Mouse (Mus musculus) large intestine, adult 2 months (tissue): Measurements from ENCODE around the gene Sik1. TPM values are rescaled to one million over a fixed set of nuclear protein-coding genes. Genes with fewer than 3 reads are reported as not detected.
"Not testable (repeated sequence)": the region's sequence is repeated elsewhere in the genome, so short reads cannot be mapped to it uniquely, and the experiment has no call there.

ENCODE experiments used
- DNase-seq: peaks from one replicate; pipeline ENCODE4 v3.0.0-alpha.2; 2012; ENCODE audit warnings: low read depth, low spot score
- whole genome bisulfite sequencing: fragments of 180-500 bp; shearing (Covaris S2); methylation state at CpG from one replicate; pipeline ENCODE4 v1.1.7; 2018; 5-methylcytosine and 5-hydroxymethylcytosine counted together
- polyA plus RNA-seq: library from polyadenylated mRNA; depleted of rRNA; stranded (reverse); fragments of >200 nt; gene quantifications from 2 replicates; pipeline ENCODE4 v1.2.3, GENCODE M21; 2012; rRNA removed

Gene Sik1
- polyA plus RNA-seq: 4.7 and 11.2 TPM in 2 replicates

DNA sequence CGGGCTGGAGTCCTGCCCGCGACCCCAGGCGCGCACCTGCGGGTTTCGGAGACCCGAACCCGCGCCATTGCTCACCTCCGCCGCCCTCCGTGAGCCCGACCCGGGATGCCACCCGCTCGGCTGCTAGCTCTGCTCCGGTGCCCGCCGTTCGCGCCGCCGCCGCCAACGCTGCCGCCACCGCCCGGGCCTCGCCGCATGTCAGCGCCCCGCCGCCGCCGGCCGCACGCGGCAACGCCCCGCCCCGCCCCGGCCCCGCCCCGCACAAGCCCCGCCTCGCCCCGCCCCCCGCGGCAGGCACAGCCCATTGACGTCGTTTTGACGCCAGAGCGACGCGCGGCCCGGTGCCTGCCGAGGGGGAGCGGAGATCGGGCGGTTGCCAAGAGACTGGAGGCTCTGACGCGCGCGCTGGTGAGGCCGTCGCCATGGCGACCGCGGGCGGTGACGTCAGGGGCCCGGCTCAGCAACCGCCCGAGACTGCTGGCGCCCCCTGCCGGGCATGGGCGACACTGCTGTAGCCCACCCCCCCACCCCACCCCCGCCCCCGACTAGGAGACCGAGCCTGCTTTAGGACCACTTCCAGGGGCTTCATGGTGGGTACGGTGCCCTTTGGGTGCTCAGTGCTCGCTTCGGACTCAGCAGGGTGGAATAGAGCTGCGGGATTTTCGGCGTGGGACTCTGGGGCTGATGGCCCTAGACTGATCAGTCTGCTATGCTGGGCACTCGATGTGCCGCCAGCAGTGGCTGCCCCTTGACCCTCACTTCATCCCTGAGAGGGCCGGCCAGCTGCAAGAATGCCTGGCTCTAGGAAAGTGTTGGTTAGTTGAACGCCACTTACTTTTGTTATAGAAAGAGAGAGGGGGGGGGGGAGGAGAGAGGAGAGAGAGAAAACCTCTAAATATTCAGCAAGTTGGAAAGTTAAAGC lies at the start of gene Sik1:
Gene Sik1 (minus strand): TSS at position 208 of the 922 bp plus-strand sequence.
- under 1% methylated on average over 92 of the region's 92 CpGs for WGBS
- no peak for DNase-seq

DNA sequence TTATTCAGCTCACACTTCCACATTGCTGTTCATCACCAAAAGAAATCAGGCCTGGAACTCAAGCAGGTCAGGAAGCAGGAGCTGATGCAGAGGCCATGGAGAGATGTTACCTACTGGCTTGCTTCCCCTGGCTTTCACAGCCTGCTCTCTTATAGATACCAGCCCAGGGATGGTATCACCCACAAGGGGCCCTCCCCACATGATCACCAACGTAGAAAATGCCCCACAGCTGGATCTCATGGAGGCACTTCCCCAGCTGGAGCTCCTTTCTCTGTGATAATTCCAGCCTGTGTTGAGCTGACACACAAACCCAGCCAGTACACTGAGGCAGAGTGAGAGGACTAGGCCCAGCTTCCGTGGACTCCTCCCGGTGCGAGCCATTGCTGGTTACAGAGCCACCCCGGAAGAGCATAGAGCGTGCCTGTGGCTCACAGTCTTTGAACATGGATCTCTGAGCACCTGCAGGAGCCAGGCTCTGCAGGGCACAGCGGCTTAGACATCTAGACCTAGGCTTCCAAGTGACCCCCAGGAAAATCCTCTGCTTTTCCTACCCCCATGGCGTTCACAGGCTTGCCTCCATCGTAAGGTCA lies 49.7 kb upstream of the Sik1 start:
- DNase-seq: no peak
- WGBS: 91% methylated on average over 9 of the region's 9 CpGs

DNA sequence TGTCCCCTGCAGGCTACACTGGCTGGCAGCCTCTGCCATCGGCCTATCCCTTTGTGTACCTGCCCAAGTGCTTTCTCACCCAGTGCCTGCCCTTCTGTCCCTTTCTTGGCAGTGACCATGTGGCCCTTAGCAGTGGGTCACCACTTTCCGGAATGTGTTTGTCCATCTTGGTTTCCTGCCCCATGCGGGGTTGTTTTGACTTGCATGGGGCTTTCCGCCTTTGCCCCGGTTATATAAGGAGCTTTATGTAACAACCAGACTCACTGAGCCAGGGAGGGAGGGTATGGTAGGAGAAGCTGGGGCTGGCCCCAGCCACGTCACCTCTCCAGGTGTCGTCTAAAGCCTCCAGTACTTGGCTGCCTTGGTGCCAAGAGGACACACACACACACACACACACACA lies 48.4 kb upstream of the Sik1 start:
- 72% methylated on average over 7 of the region's 7 CpGs for WGBS
- no peak for DNase-seq

DNA sequence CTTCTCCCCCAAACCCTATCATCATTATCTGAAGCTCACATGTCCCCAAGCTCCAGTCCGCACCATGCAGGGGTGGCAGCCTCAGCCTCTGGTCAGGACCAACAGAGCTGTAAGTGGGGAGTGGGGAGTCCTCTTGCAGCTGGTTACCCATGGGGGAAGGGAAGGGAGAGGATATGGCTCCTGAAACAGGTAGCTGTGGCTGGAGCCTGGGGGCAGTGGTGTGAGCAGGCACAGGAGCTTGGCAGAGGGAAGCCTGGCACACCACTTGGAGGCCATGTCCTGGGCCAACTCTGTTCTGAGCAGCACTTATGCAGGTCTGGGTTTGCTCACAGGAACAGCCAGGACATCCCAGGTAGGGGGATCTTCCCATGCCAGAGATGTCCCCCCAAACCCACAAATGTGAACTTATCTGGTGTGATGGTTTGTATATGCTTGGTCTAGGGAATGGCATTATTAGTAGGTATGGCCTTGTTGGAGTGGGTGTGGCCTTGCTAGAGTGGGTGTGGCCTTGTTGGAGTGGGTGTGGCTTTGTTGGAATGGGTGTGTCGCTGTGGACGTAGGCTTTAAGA lies 47.1 kb upstream of the Sik1 start:
- WGBS: 74% methylated on average over 3 of the region's 3 CpGs

DNA sequence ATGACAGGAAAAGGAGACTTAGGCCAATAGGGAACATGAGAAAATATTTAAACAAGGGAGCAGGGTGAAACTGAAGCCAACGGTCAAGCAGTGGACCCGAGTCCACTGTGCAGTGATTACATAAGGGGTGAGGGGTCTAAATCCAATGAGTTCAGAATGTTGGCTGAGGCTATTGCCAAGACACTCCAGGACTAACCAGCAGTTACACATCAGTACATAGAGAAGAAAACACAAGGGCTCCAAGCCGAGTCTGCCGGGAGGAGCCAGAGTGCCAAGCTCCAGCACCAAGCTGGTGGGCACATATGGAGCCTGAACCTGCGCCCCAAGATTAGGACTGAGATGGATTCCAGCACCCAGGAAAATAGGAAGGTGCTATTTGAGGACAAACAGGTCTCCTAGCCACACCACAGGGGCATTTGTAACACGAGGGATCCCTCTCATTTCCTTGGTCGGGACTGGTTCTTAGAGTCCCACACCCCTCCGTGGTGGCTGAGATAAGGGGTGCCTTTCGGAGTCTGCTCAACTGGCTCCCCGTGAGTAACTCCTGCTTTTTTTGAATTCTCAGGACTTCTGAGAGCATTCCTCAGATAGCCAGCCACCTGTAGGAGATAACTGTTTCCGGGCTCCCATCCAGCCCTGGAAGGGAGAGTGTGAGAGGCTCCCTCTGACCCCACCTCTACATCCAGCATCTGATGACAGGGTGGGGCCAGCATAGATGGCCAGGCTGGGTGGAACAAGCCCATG lies 46.0 kb upstream of the Sik1 start:
- WGBS: 29% methylated on average over 11 of the region's 11 CpGs
- DNase-seq: no peak

More for the DNA sequence above, 47.1 kb upstream of the Sik1 start:
- no peak for DNase-seq

DNA sequence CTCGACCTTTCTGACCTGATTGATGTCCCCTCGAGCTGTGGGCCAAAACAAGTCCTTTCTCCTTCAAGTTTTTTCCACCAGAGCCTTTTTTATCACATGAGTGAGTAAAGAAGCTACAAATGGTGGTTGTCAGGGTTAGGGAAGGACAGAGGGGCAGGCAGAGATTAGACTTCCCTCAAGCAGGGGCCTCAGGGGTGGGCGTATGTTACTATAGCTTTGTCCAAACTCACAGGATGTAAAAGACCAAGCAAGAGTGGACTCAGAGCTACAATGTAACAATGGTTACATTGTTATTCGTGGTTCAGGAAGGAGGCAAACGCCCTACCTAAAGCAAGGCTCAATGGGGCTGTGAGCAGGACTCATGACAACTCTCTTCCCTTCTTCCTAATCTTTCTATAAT lies 43.3 kb upstream of the Sik1 start:
- 63% methylated on average over 5 of the region's 5 CpGs for WGBS
- DNase-seq: no peak

DNA sequence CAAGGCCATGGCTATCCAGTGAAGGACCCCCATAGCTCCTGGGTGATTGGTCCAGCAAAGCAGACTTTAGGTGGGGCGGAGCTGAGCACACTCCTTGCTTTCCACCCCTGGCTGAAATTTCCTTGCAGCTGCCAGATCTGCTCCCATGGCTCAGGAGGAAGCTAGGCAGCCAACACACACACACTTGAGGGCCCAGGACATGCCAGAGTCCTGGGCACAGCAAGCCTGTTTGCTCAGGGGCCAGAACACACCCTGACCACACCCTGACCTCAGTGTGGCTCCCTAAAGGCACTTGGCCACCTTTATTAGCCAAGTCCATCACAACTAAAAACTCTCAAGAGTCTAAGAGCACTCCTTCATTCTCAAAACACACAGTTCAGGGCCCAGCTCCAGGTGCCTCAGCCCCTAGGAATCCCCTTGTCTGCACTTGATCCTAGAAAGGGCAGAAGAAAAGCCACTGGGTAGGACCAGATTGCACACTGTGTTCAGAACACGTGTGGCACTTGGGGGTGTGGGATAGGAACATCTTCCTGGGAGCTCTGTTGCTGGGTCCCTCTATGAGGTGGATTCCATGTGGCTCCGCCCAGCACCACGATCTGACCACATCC lies 41.7 kb upstream of the Sik1 start:
- 59% methylated on average over 4 of the region's 4 CpGs for WGBS
- DNase-seq: no peak

DNA sequence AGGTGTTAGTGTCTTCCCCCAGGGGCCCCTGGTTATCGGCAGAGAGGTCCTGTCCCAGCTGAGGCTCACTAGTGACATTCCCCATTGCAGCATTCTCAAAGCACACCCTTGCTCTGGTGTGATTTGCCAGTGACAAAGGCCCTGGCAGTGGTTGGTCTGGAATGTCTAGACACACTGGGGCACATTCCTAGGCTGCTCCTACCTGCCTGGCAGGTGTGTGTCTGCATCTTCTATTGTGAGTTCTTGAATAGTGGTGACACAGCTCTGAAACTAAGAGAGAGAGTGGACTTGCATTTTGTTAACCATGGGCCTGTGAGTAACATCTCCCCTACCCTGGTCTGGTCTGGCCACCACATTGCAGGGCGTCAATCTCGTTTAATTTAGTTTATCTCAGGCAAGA lies 41.1 kb upstream of the Sik1 start:
- 46% methylated on average over 3 of the region's 3 CpGs for WGBS
- no peak for DNase-seq

DNA sequence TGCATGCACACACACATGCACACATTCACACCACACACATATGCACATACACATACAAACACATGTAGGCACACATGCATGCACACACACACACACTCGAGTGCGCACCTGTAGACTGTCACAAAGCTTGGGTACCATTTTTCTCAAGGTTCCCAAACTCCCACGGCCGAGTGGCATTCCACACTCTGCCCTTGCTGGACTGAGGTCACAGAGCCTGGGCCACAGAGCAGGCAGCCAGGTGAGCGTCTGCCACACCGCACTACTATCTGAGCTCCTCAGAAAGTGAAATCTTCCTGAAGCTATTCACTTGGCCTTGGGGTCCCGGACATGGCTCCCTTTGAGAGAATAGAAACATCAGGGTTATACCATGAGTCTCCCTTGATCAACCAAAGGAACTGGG lies 40.7 kb upstream of the Sik1 start:
- DNase-seq: no peak
- WGBS: 94% methylated on average over 7 of the region's 7 CpGs

DNA sequence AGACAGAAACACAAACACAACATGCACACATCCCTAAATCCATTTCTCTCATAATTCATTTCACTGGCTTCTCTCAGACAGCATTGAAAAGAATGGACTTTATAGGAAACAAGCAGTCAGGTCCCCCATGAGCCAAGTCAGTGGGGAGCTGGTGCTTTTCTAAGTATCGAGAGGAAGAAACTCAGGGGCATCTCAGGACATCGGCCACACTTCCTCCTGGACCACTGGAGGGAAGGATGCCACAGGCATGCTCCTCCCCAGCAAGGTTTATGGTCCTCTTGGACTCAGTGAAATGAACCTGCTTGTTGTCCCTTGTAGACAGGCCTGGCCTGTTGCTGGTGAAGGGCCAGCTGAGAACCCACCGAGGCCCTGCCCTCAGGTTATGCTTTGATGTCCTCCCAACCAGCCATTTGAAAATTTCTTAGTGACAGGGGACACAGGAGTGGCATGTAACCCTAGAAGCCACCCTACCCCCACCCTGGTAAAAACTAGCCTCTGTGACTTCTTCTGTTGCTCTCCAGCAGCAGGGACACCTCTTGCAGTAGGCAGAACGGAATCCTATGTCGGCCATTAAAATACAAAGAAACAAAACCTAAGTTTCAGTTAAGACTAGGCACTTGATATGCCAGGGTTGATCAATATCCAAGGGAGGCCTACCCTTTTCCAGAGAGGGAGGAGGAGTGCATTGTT lies 37.9 kb upstream of the Sik1 start:
- no peak for DNase-seq
- WGBS: 76% methylated on average over 5 of the region's 5 CpGs

DNA sequence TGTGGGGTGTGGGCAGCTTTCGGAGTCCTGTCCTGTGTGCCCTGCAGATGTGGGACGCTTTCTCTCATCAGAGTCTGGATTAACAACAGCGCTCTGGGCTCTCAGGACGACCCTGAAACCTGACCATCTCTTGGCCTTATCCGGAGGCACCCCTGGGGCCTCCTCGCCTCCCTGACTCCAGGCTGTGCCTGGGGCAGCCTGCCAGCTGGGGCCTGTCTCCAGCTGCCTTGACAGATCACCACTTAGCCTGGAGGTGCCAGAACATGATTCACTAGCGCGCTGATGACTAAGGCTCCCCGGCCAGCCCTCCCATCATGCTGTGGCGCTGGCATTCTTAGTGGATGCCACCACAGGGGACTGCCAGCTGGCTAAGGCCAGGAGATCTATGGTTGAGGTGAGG lies 37.1 kb upstream of the Sik1 start:
- DNase-seq: no peak
- WGBS: 41% methylated on average over 10 of the region's 10 CpGs

DNA sequence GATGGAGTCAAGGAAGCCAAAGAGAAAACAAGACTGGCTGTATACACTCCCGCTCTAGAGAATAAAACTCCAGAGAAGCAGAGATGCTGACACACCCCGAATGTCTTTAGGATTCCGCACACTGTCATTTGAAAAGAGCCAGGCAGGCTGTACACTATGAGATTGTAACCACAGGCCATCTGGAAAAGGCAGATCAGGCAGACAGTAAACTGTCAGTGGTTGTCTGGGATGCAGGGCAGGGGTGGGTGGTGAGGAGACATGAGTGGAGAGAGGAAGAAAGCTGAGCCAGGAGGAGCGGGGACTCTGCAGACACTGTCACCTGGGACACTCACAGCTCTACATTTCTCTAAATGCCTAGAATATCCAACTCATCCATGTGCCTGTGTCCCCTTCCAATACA lies 36.3 kb upstream of the Sik1 start:
- WGBS: 67% methylated on average over 4 of the region's 4 CpGs
- no peak for DNase-seq

DNA sequence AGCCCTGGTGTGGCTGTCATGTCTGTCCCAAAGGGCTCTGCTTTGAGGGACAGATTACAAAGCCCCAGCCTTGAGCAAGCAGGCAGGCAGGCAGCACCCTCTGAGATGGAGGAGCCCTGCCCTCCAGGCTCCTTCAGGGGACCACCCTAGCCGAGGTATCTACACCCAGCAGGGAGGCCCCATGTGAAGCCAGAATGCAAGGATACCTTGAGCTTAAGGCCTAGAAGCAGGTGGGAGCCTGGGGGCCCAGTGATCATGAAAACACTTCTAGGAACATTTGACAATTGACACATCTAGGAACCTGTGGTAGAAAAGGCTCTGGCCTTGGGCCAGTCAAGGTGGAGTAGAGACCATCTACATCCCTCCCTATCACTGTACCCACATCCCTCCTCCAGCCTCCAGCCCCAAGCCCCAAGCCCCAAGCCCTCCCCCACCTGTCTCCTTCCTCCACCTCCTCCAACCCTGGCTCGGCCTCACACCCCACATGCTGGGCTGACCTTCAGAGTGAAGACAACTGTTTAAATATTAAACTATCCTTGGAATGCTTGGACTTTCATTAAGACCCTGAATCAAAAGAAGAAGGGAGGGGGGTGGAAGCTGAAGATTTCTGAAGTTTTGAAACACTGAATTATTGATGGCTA lies 34.8 kb upstream of the Sik1 start:
- 54% methylated on average over 2 of the region's 2 CpGs for WGBS
- DNase-seq: no peak

DNA sequence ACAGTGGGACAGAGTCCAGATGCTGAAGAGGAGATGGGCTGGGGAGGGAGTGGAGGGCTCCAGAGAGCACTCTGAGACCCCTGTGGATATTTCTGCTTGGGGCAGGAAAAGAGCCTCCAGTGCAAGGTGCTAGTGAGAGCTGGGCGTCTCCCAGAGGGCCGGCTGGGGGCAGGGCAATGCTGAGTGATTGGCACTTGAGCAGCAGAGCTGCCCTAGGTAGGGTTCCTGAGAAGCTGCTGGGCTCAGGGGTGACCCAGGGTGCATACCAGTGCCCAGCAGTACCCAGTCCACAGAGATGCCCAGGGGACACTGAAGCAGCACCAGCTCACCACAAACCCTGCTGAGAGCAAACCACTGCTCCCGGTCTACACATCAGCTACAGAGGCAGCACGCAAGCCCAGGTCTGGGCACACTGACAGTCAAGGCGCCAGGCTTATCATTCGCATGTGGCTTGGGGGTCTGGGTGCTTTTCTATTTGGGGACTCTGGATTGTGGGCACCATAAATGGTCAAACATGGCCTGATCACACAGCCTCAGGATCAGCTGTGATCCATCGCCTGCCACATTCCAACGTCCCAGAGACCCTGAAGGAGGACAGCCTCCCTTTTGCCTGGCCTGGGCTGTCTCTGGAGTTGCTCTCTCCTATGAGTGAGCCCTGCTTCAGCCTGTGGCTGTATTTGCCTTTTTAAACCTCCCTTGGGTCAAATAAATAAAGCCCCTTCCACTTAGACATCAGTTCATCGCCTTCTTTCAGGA lies 34.0 kb upstream of the Sik1 start:
- no peak for DNase-seq
- 74% methylated on average over 9 of the region's 9 CpGs for WGBS

DNA sequence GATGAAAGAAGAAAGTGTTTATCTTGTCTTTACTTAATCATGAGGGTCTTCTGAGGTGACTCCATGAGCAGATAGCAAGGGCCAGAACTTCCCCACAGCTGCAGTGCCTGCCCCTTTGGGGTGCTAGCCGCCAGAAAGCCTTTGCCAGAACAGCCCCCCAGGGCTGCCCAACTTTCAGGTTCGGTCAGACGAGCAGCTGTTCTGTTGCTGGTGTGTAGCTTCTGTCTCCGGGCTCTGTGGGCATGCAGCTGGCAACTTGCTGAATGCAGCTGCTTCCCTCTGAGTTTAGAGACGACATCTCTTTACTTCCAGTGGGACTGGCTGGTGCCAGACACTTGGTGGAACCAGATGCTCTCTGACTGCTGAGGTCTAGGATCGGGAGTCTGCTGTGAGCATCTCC lies 32.9 kb upstream of the Sik1 start:
- WGBS: 75% methylated on average over 6 of the region's 6 CpGs
- no peak for DNase-seq

DNA sequence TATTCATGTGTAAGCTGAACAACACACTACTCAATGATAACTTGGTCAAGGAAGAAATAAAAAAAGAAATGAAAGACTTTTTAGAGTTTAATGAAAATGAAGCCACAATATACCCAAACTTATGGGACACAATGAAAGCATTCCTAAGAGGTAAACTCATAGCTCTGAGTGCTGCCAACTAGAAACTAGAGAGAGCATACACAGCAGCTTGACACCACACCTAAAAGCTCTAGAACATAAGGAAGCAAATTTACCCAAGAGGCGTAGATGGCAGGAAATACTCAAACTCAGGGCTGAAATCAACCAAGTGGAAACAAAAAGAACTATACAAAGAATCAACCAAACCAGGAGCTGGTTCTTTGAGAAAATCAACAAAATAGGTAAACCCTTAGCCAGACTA lies 29.1 kb upstream of the Sik1 start:
- DNase-seq: not testable (repeated sequence)
- 54% methylated on average over 1 of the region's 1 CpGs for WGBS

DNA sequence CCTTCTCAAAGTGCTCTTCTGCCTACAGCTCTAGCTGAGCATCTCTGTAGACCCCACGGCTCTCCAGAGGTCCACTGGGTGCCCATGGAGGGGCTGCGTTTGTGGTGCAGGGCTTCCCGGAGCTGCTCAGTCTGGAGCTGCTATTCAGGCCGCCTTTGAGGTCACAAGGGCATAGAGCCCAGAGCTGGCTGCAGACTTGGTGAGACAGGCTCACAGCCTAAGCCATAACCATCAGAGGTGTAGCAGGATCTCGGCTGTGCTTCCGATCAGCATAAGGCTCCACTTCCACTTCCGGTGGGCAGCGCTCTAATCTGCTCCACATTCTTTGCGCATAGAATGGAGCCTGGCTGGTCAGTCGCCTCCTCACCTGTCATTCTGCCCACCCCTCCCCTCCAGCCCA lies 23.8 kb upstream of the Sik1 start:
- 84% methylated on average over 10 of the region's 10 CpGs for WGBS
- DNase-seq: no peak

DNA sequence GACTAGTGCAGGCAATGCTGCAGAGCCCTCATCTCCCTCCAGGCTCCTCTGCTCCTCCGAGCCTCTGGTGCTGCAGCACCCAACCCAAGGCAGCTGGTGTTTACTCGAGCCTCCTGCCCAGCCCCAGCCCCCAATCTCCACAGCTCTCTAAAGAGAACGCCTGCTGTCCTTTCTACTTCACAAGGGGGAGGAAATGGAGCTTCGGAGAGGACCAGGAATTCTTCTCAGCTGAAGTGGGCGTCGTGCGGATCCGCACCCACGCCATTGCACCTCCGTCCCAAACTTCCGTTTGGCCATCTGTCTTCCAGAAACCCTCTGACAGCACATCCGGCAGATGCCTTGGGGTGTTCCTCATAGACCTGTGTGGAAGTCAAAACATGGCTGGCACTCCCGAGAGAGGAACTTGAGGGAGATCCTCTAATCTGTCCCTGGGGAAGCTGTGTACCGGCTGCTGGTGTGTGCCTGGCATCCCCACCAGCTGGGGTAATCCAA lies 22.1 kb upstream of the Sik1 start:
- 69% methylated on average over 14 of the region's 14 CpGs for WGBS
- DNase-seq: no peak
